Mouse (Mus musculus): Measurements from ENCODE around the gene Slc6a6. TPM values are rescaled to one million over a fixed set of nuclear protein-coding genes. Genes with fewer than 3 reads are reported as not detected.

The Slc6a6 gene
- polyA plus RNA-seq, 2 experiments = 7.5 to 8.0 TPM

- Histone ChIP-seq H3K9ac (replicated peaks) (no peak overlapping the region), H3K4me3 (ENCODE audit: insufficient read depth in 1 of 2, low read depth in 2 of 2, low read length in 2 of 2) (no peak overlapping the region), H3K36me3 (replicated peaks; ENCODE audit: control insufficient read depth, insufficient read depth, low read depth) (no peaks in the 10 kb centered on the region), H3K27me3 (ENCODE audit: control insufficient read depth, insufficient read depth, low read length) (no peaks in the 10 kb centered on the region), H3K4me2 (ENCODE audit: low read depth) (no peak overlapping the region), H3K4me1 (replicated peaks; ENCODE audit: control insufficient read depth in 2 of 2, insufficient read depth in 2 of 2, low read length in 1 of 2) (peaks cover 0 to 10% of the 10 kb centered on the region in 2 experiments; a peak in 2 of 4 replicates), H3K9me3 (ENCODE audit: control insufficient read depth, low read length) (no peaks in the 10 kb centered on the region), H3K27ac (no peak overlapping the region)
- DNase-seq (ENCODE audit: low read depth in 3 of 3, low spot score in 3 of 3) (no peak), ATAC-seq (ENCODE audit: insufficient read depth) (no peak)
- no peak for TF ChIP-seq CTCF (IDR thresholded peaks at IDR 0.05; ENCODE audit: low read depth)
- TF ChIP-seq EP300 (IDR thresholded peaks at IDR 0.05; ENCODE audit: low read depth) = no peak
- WGBS (ENCODE audit: insufficient replicate concordance) = 69% methylated on average over 6 of the region's 6 CpGs
These were observed 21.6 kb upstream of the Slc6a6 start for GRCm38 (mm10) chr6:91662301-91662700.

- DNase-seq (ENCODE audit: low read depth in 3 of 3, low spot score in 3 of 3) (no peak), ATAC-seq (ENCODE audit: insufficient read depth) (no peak)
- Histone ChIP-seq H3K4me2 (ENCODE audit: low read depth) (no peak overlapping the region), H3K9ac (replicated peaks) (no peak overlapping the region), H3K27ac (no peak overlapping the region), H3K36me3 (replicated peaks; ENCODE audit: control insufficient read depth, insufficient read depth, low read depth) (no peaks in the 10 kb centered on the region), H3K4me3 (ENCODE audit: insufficient read depth in 1 of 2, low read depth in 2 of 2, low read length in 2 of 2) (no peak overlapping the region), H3K4me1 (replicated peaks; ENCODE audit: control insufficient read depth in 2 of 2, insufficient read depth in 2 of 2, low read length in 1 of 2) (peaks cover 0 to 10% of the 10 kb centered on the region in 2 experiments; a peak in 2 of 4 replicates), H3K27me3 (ENCODE audit: control insufficient read depth, insufficient read depth, low read length) (no peaks in the 10 kb centered on the region), H3K9me3 (ENCODE audit: control insufficient read depth, low read length) (no peaks in the 10 kb centered on the region)
- TF ChIP-seq CTCF (IDR thresholded peaks at IDR 0.05; ENCODE audit: low read depth) (no peak), EP300 (IDR thresholded peaks at IDR 0.05; ENCODE audit: low read depth) (no peak)
- WGBS (ENCODE audit: insufficient replicate concordance) = 56% methylated on average over 6 of the region's 6 CpGs
These were observed 20.2 kb upstream of the Slc6a6 start for GRCm38 (mm10) chr6:91663616-91664015.

GRCm38 (mm10) chr6:91665267-91665666, 18.6 kb upstream of the Slc6a6 start:
- Histone ChIP-seq H3K9ac (replicated peaks) (no peak overlapping the region), H3K9me3 (ENCODE audit: control insufficient read depth, low read length) (no peaks in the 10 kb centered on the region), H3K27ac (no peak overlapping the region), H3K4me1 (replicated peaks; ENCODE audit: control insufficient read depth in 2 of 2, insufficient read depth in 2 of 2, low read length in 1 of 2) (peaks cover 0 to 1% of the 10 kb centered on the region in 2 experiments; a peak in 2 of 4 replicates), H3K4me3 (ENCODE audit: insufficient read depth in 1 of 2, low read depth in 2 of 2, low read length in 2 of 2) (no peak overlapping the region), H3K27me3 (ENCODE audit: control insufficient read depth, insufficient read depth, low read length) (no peaks in the 10 kb centered on the region), H3K4me2 (ENCODE audit: low read depth) (no peak overlapping the region), H3K36me3 (replicated peaks; ENCODE audit: control insufficient read depth, insufficient read depth, low read depth) (no peaks in the 10 kb centered on the region)
- no peak for ATAC-seq (ENCODE audit: insufficient read depth)
- 67% methylated on average over 6 of the region's 6 CpGs for WGBS (ENCODE audit: insufficient replicate concordance)
- TF ChIP-seq EP300 (IDR thresholded peaks at IDR 0.05; ENCODE audit: low read depth) = no peak
- TF ChIP-seq CTCF (IDR thresholded peaks at IDR 0.05; ENCODE audit: low read depth) = no peak
- no peak for DNase-seq (ENCODE audit: low read depth in 3 of 3, low spot score in 3 of 3)

DNA sequence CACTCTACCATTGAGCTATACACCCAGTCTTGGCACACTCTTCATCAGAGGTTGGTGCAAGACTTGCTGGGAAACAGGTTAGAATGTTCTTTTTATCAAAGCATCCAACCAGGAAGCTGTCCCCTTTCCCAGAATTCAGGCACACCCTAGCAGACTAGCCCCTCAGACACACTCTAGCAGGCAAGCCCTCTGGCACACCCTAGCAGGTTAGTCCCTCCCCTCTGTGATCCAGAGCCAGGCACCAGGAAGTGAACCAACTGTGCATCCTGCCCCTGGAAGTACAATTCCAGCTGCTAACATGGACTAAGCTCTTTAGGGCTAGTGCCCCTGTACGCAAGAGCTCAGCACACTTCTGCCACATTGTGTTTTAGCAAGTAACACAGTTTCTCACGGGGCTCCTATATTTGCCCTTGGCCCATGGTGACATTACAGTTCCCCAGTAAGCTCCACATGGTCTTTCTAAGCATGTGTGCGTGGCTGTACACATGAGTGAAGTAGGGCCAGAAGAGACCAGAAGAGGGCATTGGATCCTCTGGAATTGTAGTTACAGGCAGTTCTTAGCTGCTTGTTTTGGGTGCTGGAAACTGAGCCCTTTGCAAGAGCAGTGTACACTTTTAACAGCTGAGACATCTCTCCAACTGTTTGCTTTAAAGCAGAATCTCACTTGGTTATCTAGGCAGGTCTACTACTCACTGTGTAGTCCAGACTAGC, 17.7 kb upstream of the Slc6a6 start:
- Histone ChIP-seq H3K9me3 (ENCODE audit: control insufficient read depth, low read length) (no peaks in the 10 kb centered on the region), H3K4me3 (ENCODE audit: insufficient read depth in 1 of 2, low read depth in 2 of 2, low read length in 2 of 2) (no peak overlapping the region), H3K27ac (no peak overlapping the region), H3K4me2 (ENCODE audit: low read depth) (no peak overlapping the region), H3K9ac (replicated peaks) (no peak overlapping the region), H3K36me3 (replicated peaks; ENCODE audit: control insufficient read depth, insufficient read depth, low read depth) (no peaks in the 10 kb centered on the region), H3K27me3 (ENCODE audit: control insufficient read depth, insufficient read depth, low read length) (no peaks in the 10 kb centered on the region), H3K4me1 (replicated peaks; ENCODE audit: control insufficient read depth in 2 of 2, insufficient read depth in 2 of 2, low read length in 1 of 2) (no peaks in the 10 kb centered on the region; a peak in 1 of 4 replicates)
- no peak for TF ChIP-seq EP300 (IDR thresholded peaks at IDR 0.05; ENCODE audit: low read depth)
- TF ChIP-seq CTCF (IDR thresholded peaks at IDR 0.05; ENCODE audit: low read depth) = no peak
- ATAC-seq (ENCODE audit: insufficient read depth) (no peak), DNase-seq (ENCODE audit: low read depth in 3 of 3, low spot score in 3 of 3) (no peak)
- 70% methylated on average over 3 of the region's 3 CpGs for WGBS (ENCODE audit: insufficient replicate concordance)

DNA sequence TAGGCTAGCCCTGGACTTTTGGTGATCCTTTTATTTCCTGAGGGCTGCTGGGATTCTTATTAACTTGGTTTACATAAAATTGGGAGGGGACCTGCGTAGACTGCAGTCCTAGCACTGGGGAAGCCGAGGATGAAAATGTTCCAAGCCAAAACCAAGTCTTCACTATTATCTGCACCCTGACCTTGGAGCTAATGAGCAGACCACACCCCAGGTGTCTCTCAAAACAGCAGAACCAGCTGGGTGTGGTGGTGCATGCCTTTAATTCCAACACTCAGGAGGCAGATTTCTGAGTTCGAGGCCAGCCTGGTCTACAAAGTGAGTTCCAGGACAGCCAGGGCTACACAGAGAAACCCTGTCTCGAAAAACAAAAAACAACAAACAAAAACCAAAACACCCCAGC, 16.7 kb upstream of the Slc6a6 start:
- H3K4me2 ChIP-seq (ENCODE audit: low read depth) = no peak overlapping the region
- no peaks in the 10 kb centered on the region for H3K36me3 ChIP-seq (replicated peaks; ENCODE audit: control insufficient read depth, insufficient read depth, low read depth)
- no peak overlapping the region for H3K4me3 ChIP-seq (ENCODE audit: insufficient read depth in 1 of 2, low read depth in 2 of 2, low read length in 2 of 2)
- ATAC-seq (ENCODE audit: insufficient read depth) (no peak), DNase-seq (ENCODE audit: low read depth in 3 of 3, low spot score in 3 of 3) (no peak)
- no peaks in the 10 kb centered on the region for H3K27me3 ChIP-seq (ENCODE audit: control insufficient read depth, insufficient read depth, low read length)
- no peak overlapping the region for H3K27ac ChIP-seq
- no peaks in the 10 kb centered on the region for H3K9me3 ChIP-seq (ENCODE audit: control insufficient read depth, low read length)
- H3K4me1 ChIP-seq (replicated peaks; ENCODE audit: control insufficient read depth in 2 of 2, insufficient read depth in 2 of 2, low read length in 1 of 2) = no peaks in the 10 kb centered on the region; a peak in 1 of 4 replicates
- 61% methylated on average over 4 of the region's 4 CpGs for WGBS (ENCODE audit: insufficient replicate concordance)
- no peak overlapping the region for H3K9ac ChIP-seq (replicated peaks)
- TF ChIP-seq CTCF (IDR thresholded peaks at IDR 0.05; ENCODE audit: low read depth) (no peak), EP300 (IDR thresholded peaks at IDR 0.05; ENCODE audit: low read depth) (no peak)
